Mouse (Mus musculus) ES-Bruce4 (cell line): ENCODE results near the gene Gdi1. TPM values are rescaled to one million over a fixed set of nuclear protein-coding genes. Genes with fewer than 3 reads are reported as not detected.
"Not testable (repeated sequence)": the region's sequence is repeated elsewhere in the genome, so short reads cannot be mapped to it uniquely, and the experiment has no call there.

Experiments
- H3K27ac ChIP-seq: 2 replicates; pipeline ENCODE4 v1.5.1; 2012; ENCODE audit warnings: low read length, inconsistent platforms; ENCODE audit not compliant: insufficient read depth
- H3K27me3 ChIP-seq: 2 replicates; pipeline ENCODE4 v1.6.1; 2012; ENCODE audit warnings: mild to moderate bottlenecking, low read length, inconsistent platforms; ENCODE audit not compliant: control insufficient read depth, poor library complexity, insufficient read depth, severe bottlenecking
- H3K36me3 ChIP-seq: 2 replicates; pipeline ENCODE4 v1.6.1; 2012; ENCODE audit warnings: inconsistent platforms, mild to moderate bottlenecking, low read length, moderate library complexity; ENCODE audit not compliant: control insufficient read depth, poor library complexity, insufficient read depth, severe bottlenecking
- H3K4me1 ChIP-seq: one replicate; pipeline ENCODE4 v1.8.1; 2011; ENCODE audit warnings: low read length; ENCODE audit not compliant: control insufficient read depth, insufficient read depth
- H3K4me3 ChIP-seq: 2 replicates; pipeline ENCODE4 v1.5.1; 2011; ENCODE audit warnings: low read depth, mild to moderate bottlenecking, low read length
- H3K9ac ChIP-seq: 2 replicates; pipeline ENCODE4 v1.6.1; 2012; ENCODE audit warnings: low read depth, mild to moderate bottlenecking, inconsistent platforms; ENCODE audit not compliant: poor library complexity, severe bottlenecking
- H3K9me3 ChIP-seq: replicated peaks from 2 replicates; pipeline ENCODE4 v1.6.1; 2012; ENCODE audit warnings: mild to moderate bottlenecking, low read length, inconsistent platforms; ENCODE audit not compliant: control insufficient read depth, poor library complexity, insufficient read depth, severe bottlenecking
- CTCF ChIP-seq: IDR thresholded peaks from one replicate; pipeline ENCODE4 v1.8.1; 2011; ENCODE audit warnings: low read depth, low read length
- EP300 ChIP-seq: IDR thresholded peaks from 2 replicates; pipeline ENCODE4 v1.6.1; 2011; ENCODE audit warnings: low read depth, low read length; ENCODE audit not compliant: insufficient read depth
- POLR2A ChIP-seq: IDR thresholded peaks from one replicate; pipeline ENCODE4 v1.8.1; 2011; ENCODE audit warnings: low read length; ENCODE audit not compliant: insufficient read depth
- polyA plus RNA-seq: library from polyadenylated mRNA; stranded (reverse); fragments of >200 nt; gene quantifications from 2 replicates; pipeline ENCODE4 v1.2.4, GENCODE M21; 2011; ENCODE audit warnings: low read depth; ENCODE audit not compliant: missing spikeins, insufficient read depth, insufficient read length

The Gdi1 gene
- polyA plus RNA-seq, 1 experiment = 164 TPM

- peak within 1 kb of the TSS; percentile 55 for H3K27ac ChIP-seq
These were observed 48.6 kb downstream of the Gdi1 start, which contains the start of gene Lage3 for GRCm38 (mm10) chrX:74353467-74353770. TSS of gene Lage3 (minus strand) at chrX:74353618.

GRCm38 (mm10) chrX:74357069-74357468, 52.3 kb downstream of the Gdi1 start:
- not testable (repeated sequence) for H3K4me1 ChIP-seq, H3K9me3 ChIP-seq, H3K27me3 ChIP-seq, H3K27ac ChIP-seq, H3K4me3 ChIP-seq, H3K9ac ChIP-seq, H3K36me3 ChIP-seq

More at GRCm38 (mm10) chrX:74353467-74353770, 48.6 kb downstream of the Gdi1 start, which contains the start of gene Lage3:
- no peaks in the 10 kb centered on the region for H3K27me3 ChIP-seq
- no peak for TF ChIP-seq EP300
- TF ChIP-seq POLR2A = peak; percentile 71
- no peak for TF ChIP-seq CTCF
- H3K36me3 ChIP-seq = no peaks in the 10 kb centered on the region
- H3K9ac ChIP-seq = peak within 1 kb of the TSS; percentile 87
- no peaks in the 10 kb centered on the region for H3K9me3 ChIP-seq
- no peaks in the 10 kb centered on the region for H3K4me1 ChIP-seq
- H3K4me3 ChIP-seq = peak within 1 kb of the TSS; percentile 98

- no peak overlapping the region for H3K9ac ChIP-seq
- no peaks in the 10 kb centered on the region for H3K4me1 ChIP-seq
- H3K27me3 ChIP-seq = no peaks in the 10 kb centered on the region
- TF ChIP-seq CTCF (no peak), POLR2A (no peak), EP300 (no peak)
- H3K9me3 ChIP-seq = no peaks in the 10 kb centered on the region
- no peak overlapping the region for H3K4me3 ChIP-seq
- H3K36me3 ChIP-seq = no peaks in the 10 kb centered on the region
- no peak overlapping the region for H3K27ac ChIP-seq
These were observed 54.4 kb downstream of the Gdi1 start for GRCm38 (mm10) chrX:74359171-74359570.

Other genes starting within 250 kb of the Gdi1 start
- not detected in 2 replicates for gene Opn1mw, start 177.5 kb upstream of the Gdi1 start, polyA plus RNA-seq
- gene Mecp2, start 169.6 kb upstream of the Gdi1 start, polyA plus RNA-seq = 21.5 and 22.7 TPM in 2 replicates
- gene Tex28, start 137.2 kb upstream of the Gdi1 start, polyA plus RNA-seq = not detected in 2 replicates
- not detected in 2 replicates for gene Tktl1, start 127.7 kb upstream of the Gdi1 start, polyA plus RNA-seq
- 288 and 325 TPM in 2 replicates for gene Flna, start 55.2 kb upstream of the Gdi1 start, polyA plus RNA-seq
- 154 and 169 TPM in 2 replicates for gene Emd, start 50.3 kb upstream of the Gdi1 start, polyA plus RNA-seq
- gene Rpl10, start 34.2 kb upstream of the Gdi1 start, polyA plus RNA-seq = 239 and 288 TPM in 2 replicates
- 27.6 and 30.5 TPM in 2 replicates for gene Taz, start 23.1 kb upstream of the Gdi1 start, polyA plus RNA-seq
- 3.9 and 5.9 TPM in 2 replicates for gene Dnase1l1, start 22.7 kb upstream of the Gdi1 start, polyA plus RNA-seq
- 74.7 and 75.7 TPM in 2 replicates for gene Atp6ap1, start 7.9 kb upstream of the Gdi1 start, polyA plus RNA-seq
- gene Fam50a, start 8.0 kb downstream of the Gdi1 start, polyA plus RNA-seq = 58.9 and 63.7 TPM in 2 replicates
- gene Plxna3, start 24.1 kb downstream of the Gdi1 start, polyA plus RNA-seq = 9.1 and 10.5 TPM in 2 replicates
- gene Lage3, start 48.6 kb downstream of the Gdi1 start, polyA plus RNA-seq = 54.0 and 54.4 TPM in 2 replicates
- 45.2 and 57.1 TPM in 2 replicates for gene Ubl4a, start 68.2 kb downstream of the Gdi1 start, polyA plus RNA-seq
- gene Slc10a3, start 68.4 kb downstream of the Gdi1 start, polyA plus RNA-seq = 2.6 and 3.0 TPM in 2 replicates
- 10.8 and 14.2 TPM in 2 replicates for gene Fam3a, start 88.3 kb downstream of the Gdi1 start, polyA plus RNA-seq
- gene Ikbkg, start 88.3 kb downstream of the Gdi1 start, polyA plus RNA-seq = 16.4 and 20.5 TPM in 2 replicates
- 35.0 and 37.0 TPM in 2 replicates for gene G6pdx, start 124.2 kb downstream of the Gdi1 start, polyA plus RNA-seq
- not detected in 2 replicates for gene Gm6880, start 176.4 kb downstream of the Gdi1 start, polyA plus RNA-seq